Mouse (Mus musculus) liver, embryonic 14.5 days (tissue): ENCODE measurements around the gene Shank1.

ENCODE experiments used
- CTCF ChIP-seq: IDR thresholded peaks from 2 replicates; pipeline ENCODE4 v1.5.1; 2016; ENCODE audit warnings: antibody characterized with exemption, low read depth, control low read depth
- EP300 ChIP-seq: IDR thresholded peaks from 2 replicates; pipeline ENCODE4 v1.6.1; 2016; ENCODE audit warnings: antibody characterized with exemption, low read depth

DNA sequence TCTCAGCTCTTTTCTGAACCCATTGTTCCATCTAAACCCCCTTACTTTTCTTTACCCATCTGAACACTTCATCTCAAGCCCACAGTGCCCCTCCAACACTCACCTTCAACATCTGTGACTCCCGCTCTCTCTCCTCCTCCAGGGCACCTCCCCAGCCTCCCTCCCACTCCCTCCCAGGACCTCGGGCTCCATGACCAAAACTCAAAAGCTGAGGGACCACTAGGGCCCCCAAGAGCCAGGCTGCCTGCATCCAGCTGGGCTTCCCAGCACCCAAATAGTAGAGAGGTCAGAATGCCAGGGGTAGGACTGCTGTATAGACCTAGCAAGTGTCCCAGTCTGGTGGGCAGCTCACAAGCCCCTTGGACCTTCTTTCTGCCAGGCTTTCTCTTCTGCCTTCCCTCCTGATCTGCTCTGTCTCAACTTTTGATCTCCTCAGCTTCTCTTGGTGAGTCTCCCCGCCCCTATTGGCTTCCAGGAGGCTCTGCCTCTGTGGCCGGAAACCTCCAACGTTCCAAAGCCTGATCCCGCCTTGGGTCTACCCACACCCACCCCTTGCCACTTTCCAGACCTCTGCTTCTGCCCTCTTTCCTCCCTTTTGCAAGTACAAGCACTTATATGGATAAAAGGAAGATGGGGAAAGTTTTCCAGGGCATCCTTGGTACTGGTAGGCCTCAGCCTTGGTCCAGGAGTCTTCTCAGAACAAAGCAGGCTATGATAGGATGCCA, 3.4 kb upstream of the Shank1 start, which contains the start of gene Clec11a:
- TF ChIP-seq CTCF (no peak), EP300 (no peak)
